Mouse (Mus musculus): ENCODE results near the gene Hoxa7. TPM values are rescaled to one million over a fixed set of nuclear protein-coding genes. Genes with fewer than 3 reads are reported as not detected.

Hoxa7 gene
- total RNA-seq, 2 experiments from 2014 or later = 0.31 to 0.44 TPM

DNA sequence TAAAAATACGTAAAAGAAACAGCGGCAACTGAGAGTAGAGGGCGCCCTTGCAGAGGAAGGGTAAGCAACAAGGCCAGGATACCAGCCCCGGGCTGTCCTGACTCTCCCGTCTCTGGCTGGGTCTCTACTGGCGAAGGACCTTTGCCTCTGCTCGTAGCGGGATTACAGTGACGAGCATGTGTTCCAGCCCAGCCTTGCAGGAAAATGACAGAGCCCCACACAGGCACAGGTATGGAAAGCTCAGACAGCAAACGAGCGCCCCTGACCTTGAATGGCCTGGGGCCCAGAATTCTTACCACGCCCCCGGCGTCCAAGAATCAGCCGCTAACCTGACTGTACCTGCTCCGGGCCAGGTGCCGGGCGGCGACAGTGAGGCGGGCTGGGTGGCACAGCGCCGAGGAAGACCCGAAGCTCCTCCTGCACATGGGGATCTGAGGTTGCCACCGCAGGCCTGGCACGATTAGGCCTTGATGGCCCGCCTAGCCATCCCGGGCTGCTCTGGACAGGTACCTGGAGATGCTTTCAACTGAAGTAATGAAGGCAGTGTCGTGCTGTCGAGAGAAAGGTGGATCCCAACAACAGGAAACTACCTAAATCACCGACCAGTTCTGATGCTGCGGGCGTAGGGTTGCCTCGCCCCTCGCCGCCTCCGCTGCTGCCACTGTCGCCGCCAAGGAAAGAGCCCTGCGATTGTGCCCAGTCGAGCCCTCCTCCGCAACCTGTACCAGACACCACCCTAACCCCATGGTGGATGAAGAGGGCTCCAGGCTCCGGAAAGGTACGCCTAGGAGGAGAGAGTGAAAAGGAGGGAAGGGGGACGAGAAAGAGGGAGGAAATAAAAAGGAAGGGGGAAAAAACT is 8.1 kb upstream of the Hoxa7 start:
- no peak for DNase-seq (ENCODE audit: low spot score)
- intact Hi-C loops (cut with DNase I) = loop anchor here (10.0 kb wide), 1 partner anchor 845 kb away; no protein-coding TSS in a partner anchor

DNA sequence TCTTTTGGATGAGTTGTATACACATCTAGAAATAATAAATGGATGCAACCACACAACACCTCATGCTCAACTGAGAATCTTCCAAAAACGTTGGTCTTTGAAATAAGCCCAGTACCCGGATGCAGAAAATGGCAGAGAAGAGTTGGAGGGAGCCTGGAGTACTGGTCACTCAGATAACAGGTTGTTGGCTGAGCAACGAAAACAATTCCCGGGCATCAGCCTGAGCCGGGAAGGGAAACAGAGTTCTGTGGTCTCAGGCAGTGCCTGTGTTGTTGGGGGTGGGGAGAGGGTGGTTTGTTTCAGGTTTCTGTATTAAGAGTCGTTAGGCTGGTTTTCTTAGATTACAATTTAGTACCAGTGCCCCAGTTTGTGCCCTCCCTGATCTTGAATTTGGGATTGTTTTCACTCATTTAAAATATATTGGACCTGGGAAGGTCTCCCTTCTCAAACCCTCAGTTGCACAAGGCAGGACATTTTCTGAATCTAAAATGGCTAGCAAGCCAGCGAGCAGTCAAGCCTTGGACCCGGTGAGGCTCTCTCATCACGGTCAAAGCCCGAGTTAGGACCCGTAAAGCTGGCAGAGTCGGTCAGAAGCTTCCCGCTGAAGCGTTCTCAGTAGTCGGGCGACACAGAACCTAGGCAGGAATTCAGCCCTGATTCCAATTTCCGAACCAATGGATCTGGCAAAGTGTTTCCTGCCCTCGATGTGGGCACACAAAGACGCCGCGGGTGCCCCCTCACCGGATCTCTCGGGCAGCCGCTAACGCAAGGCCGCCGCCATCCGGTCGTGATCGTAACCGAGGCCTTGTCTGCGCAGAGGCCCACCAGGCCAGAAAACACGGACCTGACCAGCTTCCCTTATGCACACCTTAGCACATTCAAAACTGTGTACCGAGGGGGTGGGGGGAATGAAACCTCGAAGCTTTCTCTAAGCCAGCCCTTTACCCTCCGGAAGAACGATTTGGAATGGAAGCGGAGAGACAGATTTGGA is 7.1 kb upstream of the Hoxa7 start:
- intact Hi-C loops (cut with DNase I) = loop anchor here (10.0 kb wide), 1 partner anchor 844 kb away; no protein-coding TSS in a partner anchor
- no peak for DNase-seq (ENCODE audit: low spot score)

DNA sequence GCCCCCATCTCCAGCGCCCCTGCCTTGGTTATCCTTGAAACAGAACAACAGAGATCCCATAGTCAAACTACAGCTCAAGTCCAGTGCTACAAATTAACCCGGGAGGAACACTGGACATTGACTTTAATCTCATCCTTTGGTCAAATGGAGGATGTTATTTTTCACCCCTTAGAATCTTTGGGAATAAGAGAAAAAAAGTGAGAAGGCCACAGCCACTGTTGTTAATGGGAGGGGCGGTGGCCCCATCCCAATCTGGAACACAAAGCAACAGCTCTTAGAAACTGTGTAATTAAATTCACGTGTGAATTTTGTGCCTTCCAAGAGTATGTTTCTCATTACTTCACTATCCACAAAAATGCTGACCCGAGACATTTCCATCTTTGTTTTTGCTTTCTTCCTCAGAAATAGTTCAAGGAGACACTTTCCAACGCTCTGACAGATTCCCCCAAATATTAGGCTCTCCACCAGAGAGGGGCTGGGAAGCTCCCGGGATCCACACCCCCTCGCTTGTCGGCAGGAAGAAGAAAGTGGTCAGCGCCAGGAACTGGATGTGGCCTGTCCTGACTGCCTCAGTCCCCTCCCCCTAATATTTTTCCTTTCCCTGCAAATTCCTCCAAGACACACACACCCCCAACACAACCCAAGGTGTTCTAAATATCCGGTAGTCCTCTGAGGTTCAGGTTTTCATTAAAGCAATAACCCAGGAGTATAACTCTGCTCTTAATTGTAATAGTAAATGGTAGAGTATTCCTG is 6.0 kb upstream of the Hoxa7 start:
- intact Hi-C loops (cut with DNase I) = loop anchor here (10.0 kb wide), 1 partner anchor 843 kb away; no protein-coding TSS in a partner anchor

DNA sequence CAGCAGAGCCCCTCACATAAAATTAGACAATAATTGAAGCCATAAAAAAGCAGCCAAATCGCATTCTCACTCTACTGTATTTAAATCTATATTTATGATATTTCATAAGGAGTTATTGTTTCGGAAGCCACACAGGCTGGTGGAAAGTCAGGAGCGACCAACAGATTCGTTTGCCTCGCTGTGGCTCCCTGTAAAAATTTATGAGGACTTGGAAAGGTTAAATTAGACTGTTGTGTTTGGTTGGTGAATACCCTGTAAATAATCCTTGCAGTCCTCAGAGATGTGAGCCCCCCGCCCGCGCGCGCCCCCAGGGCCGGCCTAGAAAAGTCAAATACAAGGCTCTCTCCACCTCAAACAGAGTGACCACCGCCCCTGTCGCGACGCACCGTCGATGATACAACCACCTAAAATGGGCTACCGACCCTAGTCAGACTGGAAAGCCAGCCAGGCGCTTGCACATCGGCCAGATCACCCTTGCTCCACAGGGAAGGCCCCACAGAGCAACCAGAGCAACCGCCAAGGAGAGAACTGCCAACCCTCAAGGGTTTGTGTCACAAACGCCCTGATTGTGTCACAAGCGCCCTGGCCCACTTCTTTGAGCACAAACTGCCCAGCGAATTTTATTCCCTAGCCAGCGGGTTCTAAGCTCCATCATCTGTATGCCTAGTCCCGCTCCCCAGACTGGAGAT is 5.1 kb upstream of the Hoxa7 start:
- no peak for DNase-seq (ENCODE audit: low spot score)
- intact Hi-C loops (cut with DNase I) = loop anchor here (10.0 kb wide), 1 partner anchor 842 kb away; no protein-coding TSS in a partner anchor

More for the DNA sequence above, 6.0 kb upstream of the Hoxa7 start:
- no peak for DNase-seq (ENCODE audit: low spot score)

DNA sequence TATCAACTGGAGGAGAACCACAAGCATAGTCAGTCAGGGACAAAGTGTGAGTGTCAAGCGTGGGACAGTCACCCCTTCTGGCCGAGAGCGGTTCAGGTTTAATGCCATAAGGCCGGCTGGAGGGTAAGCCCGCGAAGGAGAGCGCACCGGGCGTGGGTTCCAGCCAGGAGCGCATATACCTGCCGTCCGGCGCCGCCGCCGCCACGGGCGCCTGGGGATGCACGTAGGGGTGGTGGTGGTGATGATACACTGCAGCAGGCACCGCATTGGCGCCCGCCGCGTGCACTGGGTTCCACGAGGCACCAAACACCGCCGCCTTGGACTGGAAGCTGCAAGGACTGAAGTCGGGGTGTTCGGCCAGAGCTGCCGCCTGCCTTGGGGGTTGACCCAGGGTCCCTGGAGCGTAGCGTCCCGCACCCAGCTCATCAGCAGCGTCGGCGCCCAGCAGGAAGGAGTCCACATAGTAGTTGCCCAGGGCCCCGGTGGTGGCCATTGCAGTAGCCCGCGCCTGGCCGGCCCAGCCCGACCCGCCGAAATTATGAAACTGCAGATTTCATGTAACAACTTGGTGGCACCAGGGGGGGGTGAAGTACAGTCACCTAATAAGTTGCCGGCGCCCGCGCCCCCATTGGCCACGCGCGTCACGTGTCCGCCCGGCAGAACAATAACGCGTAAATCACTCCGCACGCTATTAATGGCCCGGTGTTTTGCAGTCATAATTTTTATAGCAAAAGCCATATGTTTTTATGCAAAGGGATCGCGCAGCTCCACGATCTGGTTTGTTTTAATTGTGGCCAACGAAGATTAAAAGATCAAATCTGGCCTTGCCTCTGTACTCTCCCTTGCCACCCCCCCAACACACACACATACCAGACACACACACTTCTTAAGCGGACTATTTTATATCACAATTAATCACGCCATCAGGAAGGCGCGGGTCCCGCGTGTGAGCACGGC is 4.2 kb upstream of the Hoxa7 start:
- no peak for DNase-seq (ENCODE audit: low spot score)
- intact Hi-C loops (cut with DNase I) = loop anchor here (10.0 kb wide), 1 partner anchor 841 kb away; no protein-coding TSS in a partner anchor

DNA sequence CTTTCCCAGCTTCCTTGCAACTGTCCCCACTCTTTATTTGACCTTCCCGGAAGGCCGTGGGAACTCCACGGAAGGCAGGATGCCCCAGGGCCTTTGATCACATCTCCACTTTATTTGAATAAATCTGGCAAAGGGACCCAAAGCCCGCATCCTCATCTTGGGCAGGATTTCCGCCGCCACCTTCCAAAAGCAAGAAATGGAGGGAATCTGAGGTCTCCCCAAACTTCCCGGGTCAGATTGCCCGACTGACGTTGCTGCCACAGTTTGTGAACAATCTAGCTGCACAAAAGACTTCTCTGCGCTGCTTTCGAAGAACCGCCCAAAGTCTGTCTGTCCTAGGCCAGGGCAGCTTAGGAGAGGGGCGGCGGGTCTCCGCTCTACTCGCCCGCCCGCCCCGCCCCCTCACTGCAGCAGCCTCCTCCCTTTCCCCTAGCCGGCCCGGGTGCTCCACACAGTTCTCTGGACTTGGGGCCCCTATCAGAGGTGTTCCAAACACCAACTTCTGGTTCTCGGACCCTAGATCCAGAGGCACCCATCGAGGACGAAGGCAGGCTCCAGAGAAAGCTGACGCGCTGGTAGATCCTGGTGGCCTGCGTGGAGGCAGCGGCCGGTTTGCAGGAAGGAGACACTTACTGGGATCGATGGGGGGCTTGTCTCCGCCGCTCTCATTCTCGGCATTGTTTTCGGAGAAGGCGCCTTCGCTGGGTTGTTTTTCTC is 3.4 kb upstream of the Hoxa7 start:
- intact Hi-C loops (cut with DNase I) = loop anchor here (10.0 kb wide), 1 partner anchor 840 kb away; no protein-coding TSS in a partner anchor
- DNase-seq (ENCODE audit: low spot score) = no peak

DNA sequence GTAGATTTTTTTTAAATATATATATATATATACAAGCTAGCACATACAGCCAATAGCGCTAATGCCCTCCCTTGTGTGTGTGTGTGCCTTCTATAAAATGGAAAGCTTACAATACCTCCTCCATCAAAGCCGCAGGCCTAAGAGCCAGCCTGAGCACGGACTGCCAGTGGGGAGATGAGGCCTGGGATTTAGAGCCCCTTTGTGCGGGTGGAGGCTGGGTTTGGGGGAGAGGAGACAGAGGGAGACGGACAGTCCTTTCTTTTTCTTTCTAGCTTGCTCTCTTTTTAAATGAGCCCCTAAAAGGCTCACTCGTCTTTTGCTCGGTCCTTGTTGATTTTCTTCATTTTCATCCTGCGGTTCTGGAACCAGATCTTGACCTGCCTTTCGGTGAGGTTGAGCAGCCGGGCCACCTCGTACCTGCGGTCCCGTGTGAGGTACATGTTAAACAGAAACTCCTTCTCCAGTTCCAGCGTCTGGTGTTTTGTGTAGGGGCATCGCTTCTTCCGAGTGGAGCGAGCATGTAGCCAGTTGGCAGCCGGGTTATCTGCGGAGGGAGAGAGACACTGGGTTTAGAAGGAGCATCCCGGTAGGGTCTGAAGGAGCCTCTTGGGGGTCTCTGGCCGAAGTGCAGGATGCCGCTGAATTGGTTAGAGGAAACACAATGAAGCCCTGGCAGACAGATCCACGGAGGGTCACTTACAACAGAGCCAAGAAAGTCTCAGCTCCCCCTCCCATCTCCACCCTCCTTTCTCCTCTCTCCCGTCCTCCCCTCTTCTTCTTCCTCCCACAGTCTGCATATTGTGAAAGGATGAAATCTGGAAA is 2.5 kb upstream of the Hoxa7 start:
- intact Hi-C loops (cut with DNase I) = loop anchor here (10.0 kb wide), 1 partner anchor 839 kb away; no protein-coding TSS in a partner anchor
- DNase-seq (ENCODE audit: low spot score) = no peak

DNA sequence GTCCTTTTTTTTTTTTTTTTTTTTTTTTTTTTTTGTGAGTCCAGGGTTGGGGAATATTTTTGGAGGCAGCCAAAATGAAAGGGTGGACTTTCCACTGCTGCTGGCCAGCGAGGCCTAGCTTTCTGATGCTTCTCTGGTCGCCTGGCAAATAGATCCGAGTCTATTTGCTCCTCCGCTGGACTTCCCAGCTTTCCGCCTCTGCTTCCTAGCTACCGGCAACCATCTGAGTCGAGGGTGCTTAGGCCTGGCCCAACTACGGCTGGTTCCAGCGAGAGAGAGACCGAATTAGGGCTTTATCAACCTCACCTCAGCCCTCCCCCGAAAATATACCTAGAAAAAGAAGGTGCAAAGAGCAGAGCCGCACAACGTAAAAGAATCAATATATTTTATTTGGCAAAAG is 1.1 kb upstream of the Hoxa7 start:
- no peak for DNase-seq (ENCODE audit: low spot score)
- intact Hi-C loops (cut with DNase I) = loop anchor here (10.0 kb wide), 1 partner anchor 838 kb away; no protein-coding TSS in a partner anchor

DNA sequence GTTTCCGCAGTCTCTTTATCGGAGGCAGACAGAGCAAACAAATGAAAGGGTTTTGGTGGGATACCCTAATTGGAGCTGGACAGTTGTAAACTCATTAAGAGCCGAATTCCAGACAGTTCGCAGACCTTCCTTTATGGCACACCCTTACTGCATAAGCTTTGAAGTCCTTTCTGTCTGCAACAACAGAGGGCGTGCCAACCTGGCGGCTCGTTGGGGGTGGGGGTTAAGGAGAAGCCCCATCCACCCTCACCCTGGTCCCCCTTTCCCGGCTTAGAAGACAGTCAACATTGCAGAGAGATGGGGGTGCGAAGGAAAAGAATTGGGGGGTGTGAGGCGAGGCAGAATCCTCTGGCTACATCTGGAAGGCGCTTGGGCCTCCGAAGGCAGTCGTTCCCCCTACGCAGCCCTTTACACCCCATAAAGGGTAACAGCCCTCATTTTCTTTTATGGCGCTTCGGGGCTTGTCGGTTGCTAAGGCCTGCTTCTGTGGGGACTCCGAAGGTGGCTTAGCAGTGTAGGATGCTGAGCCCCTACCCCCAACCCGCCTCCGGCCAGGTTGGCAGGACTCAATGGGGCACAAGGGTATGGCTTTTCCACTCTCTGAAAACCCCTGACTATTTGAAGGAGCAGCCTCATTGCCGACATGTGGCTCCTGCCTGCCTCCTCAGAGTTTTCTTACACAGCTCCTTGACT is 485 bp upstream of the Hoxa7 start:
- intact Hi-C loops (cut with DNase I) = loop anchor here (1.0 to 10.0 kb wide), 3 partner anchors 351 to 837 kb away; no protein-coding TSS in a partner anchor
- DNase-seq (ENCODE audit: low spot score) = no peak

DNA sequence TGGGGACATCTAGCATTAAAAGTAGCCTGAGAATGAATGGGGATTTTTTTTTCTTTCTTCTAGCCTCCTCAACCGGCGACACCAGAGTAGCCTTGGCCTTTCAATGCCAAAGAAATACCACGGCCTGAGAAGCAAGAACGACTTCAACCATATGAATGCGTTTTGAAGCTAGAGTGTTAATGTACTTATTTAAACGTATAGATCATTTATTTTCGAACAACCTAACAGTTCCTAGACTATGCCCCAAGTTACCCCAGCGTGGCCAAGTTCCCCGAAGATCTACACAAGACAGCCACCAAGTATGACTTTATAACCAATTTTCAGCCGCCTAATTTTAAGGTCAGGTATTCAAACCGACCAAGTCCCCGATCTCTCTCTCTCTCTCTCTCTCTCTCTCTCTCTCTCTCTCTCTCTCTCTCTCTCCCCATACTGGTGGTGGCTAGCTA is 766 bp downstream of the Hoxa7 start:
- intact Hi-C loops (cut with DNase I) = loop anchor here (1.0 to 10.0 kb wide), 3 partner anchors 350 to 836 kb away; no protein-coding TSS in a partner anchor

DNA sequence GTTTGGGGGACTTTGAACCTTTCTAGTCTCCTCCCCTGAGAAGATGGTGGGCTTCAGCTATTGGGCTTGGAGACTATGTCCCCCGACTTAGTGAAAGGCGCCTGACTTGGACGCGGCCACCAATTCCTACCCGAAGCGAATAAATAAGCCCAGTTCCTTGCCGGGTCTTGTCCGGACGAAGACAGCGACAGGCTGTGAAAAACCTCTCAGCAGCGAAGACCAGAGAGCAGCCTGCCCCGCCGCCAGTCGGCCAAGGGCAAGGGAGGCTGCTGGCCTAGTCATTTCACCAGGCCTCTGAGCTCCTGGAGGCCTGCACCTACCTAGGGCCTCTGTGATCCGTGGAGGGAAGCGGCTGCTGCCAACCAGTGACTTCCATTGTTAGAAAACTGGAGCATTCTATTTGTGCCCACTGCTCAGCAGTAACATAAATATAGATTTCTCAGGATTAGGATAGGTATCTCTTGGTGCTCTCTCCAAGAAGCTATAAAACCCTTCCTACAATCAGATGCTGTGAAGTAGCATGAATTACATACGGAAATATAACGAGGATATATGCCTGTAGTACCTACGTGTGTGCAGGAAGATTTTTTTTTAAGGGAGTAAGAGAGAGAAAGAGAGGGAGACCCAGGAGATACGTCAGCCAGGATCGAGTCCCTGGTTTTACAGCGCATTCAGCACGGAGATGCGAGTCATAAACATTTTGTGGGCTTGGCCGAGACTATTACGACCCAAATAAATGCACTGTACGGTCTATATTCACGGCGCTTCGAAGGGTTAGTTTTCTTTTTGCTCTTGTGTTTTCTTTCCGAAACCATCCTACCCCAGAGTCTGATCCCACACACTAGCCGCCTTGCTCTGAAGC is 1.4 kb downstream of the Hoxa7 start:
- no peak for DNase-seq (ENCODE audit: low spot score)
- intact Hi-C loops (cut with DNase I) = loop anchor here (2.0 to 10.0 kb wide), 2 partner anchors 349 to 835 kb away; no protein-coding TSS in a partner anchor

More for the DNA sequence above, 766 bp downstream of the Hoxa7 start:
- no peak for DNase-seq (ENCODE audit: low spot score)

DNA sequence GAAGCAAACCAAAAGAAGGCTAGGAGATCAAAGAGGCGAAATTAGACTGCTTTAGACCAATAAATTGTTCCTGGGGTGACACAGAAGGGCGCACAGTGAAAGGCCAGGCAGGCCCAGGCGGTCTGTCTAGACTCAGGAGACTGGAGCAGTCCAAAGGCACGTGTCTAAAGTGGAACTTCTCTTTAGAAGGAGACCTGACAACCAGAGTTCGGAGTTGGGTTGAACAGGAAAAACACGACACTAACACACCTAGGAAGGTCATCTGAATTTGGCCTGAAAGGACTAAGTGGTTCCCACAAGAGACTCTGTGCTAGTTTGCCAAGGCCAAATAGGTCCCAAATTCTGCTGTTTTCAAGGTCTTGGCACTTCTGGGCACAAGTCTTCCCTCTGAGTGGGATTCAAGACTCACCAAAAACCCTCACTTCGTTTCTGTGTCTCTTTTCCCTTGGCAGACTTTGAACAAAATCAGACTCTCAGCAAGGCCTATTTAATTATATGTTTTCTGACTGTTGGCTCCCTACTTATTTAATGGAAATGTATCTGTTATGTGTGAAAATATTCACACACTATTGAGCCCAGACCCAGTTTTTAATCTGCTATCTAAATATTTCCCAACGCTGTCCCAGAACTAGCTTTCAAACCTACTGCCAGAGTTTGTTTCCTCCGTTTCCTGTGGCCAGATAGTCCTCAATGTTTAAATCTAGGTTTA is 2.3 kb downstream of the Hoxa7 start:
- intact Hi-C loops (cut with DNase I) = loop anchor here (5.0 kb wide), 1 partner anchor 1037 kb away; no protein-coding TSS in a partner anchor
- no peak for DNase-seq (ENCODE audit: low spot score)

DNA sequence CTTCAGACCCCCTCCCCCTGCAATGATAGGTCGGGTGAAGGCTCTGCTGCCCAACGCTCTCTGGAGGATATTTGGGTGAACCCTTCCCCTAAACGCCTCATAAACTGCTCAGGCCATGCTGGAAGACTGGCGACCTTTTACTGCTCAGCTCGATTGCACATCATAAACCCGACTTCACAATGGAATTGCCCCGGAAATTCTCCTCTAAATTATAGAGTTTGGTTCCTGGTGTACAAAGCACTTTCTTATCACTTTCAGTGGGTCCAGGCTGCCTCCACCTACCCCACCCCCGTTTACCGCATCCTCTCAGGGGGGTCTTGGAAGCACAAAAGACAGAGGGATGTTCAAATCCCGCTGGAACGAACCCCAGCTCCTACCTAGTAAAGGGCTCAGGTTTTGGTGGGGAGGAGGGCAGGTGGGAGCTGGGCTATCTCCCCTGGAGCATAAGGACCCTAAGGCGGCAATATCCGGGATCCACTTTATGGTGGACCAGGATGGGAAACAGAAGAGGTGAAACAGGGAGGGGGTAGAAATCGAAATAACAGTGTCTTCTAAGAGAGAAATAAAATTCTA is 2.9 kb downstream of the Hoxa7 start:
- intact Hi-C loops (cut with DNase I) = loop anchor here (5.0 kb wide), 1 partner anchor 1036 kb away; no protein-coding TSS in a partner anchor
- no peak for DNase-seq (ENCODE audit: low spot score)
